Mouse (Mus musculus) thymus, adult 2 months (tissue): ENCODE measurements around the gene Pde11a.

Experiments
- CTCF ChIP-seq: fragments of 200-500 bp; IDR thresholded peaks from 2 replicates; pipeline ENCODE4 v1.5.1; 2012; ENCODE audit warnings: mild to moderate bottlenecking, control low read depth, low read length, moderate library complexity, borderline replicate concordance; ENCODE audit not compliant: control insufficient read depth, poor library complexity, insufficient read depth; ENCODE audit errors: extremely low read depth
- POLR2A ChIP-seq: fragments of 200-500 bp; IDR thresholded peaks from 2 replicates; pipeline ENCODE4 v1.6.1; 2012; ENCODE audit warnings: mild to moderate bottlenecking, low read length, control low read depth, moderate library complexity; ENCODE audit not compliant: control insufficient read depth, poor library complexity, insufficient read depth; ENCODE audit errors: extremely low read depth

GRCm38 (mm10) chr2:75999636-76000035, 338.9 kb downstream of the Pde11a start:
- TF ChIP-seq CTCF (no peak), POLR2A (no peak)
